Mouse (Mus musculus) left cerebral cortex, postnatal 4 days (tissue): ENCODE measurements around the gene Cysrt1. TPM values are rescaled to one million over a fixed set of nuclear protein-coding genes. Genes with fewer than 3 reads are reported as not detected.
"Not testable (repeated sequence)": the region's sequence is repeated elsewhere in the genome, so short reads cannot be mapped to it uniquely, and the experiment has no call there.

ENCODE experiments used
- DNase-seq: peaks from one replicate; pipeline ENCODE4 v3.0.0-alpha.2; 2022
- intact Hi-C: fragments of 180-260 bp; cut with DNase I; formaldehyde crosslinking; loops from one replicate; pipeline ENCODE4 v1.15.1; 2025
- total RNA-seq, 2 experiments: library from RNA; stranded (reverse); gene quantifications; 2 replicates each; pipeline ENCODE4 v1.2.3; 2021

The Cysrt1 gene
- total RNA-seq, 2 experiments from 2014 or later, result not detected

DNA sequence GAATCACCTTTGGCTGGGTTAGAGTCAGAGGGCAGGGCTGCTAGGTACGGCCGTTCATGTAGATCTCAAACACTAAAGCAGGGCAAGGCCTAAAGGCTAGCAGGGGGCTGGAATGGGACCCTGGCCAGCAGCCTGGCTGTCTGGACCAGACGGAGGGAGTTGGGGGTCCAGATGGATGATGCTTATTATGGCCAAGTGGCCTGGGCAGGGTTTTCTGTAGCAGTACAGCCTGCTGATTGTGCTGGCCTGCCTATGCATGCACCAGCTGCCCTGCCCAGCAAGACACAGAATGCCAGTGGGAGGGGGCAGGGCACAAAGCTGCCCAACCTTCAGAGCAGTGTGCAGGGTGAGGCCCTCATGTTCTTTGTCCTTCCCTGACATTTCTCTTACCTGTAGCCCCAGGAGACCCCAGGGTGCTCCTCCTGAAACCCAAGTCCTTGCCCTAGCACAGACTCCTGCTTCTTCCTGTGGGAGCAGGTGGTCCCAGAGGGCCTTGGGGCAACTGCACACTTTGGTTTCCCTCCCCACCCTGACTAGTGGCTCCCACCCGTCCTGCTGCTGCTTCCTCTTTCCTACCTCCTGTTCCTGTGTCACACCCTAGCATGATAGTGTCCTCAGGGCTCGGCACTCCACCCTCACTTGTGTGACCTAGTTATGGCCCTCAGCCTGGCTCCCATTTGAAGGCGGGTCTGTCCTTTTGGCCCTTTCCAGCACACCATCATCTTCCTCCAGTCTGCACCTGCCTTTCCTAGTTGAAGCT, 23.8 kb upstream of the Cysrt1 start:
- DNase-seq, result peak; percentile 95
- intact Hi-C loops, result no loop called here

DNA sequence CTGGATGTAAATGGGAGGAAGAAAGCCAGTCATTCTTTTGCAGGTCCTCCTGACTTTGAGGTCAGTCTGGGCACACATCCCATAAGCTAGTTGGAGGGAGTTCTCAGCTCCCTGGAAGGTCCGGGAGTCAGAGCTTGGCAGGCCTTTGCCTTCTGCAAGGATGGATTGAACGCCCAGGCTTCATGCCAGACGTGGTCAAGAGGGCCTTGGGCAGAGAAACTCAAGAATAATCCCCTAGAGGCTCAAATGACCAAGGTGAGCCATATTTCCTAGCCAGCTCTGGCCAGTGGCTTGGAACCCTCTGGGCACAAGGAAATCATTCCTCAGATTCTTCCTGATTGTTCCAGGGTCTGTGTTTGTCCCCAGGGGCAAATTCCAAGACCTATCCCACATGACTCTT, 22.6 kb upstream of the Cysrt1 start:
- intact Hi-C loops, result no loop called here
- DNase-seq, result peak; percentile 80

DNA sequence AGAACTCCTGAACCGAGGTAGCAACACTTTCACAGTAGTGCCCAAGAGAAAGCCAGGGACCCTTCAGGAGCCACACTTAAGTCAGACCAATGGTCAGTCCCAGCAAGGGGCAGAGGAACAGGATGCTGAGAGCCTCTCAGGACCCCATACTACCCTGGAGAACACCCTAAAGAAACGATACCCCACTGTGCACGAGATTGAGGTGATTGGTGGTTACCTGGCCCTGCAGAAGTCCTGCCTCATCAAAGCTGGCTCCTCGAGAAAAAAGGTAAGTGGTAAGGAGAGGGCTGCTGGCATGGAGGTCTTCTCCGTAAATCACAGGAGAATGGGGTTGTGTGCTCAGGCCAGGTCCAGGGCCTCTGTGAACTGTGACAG, 22.0 kb upstream of the Cysrt1 start:
- DNase-seq, result no peak
- intact Hi-C loops, result no loop called here

DNA sequence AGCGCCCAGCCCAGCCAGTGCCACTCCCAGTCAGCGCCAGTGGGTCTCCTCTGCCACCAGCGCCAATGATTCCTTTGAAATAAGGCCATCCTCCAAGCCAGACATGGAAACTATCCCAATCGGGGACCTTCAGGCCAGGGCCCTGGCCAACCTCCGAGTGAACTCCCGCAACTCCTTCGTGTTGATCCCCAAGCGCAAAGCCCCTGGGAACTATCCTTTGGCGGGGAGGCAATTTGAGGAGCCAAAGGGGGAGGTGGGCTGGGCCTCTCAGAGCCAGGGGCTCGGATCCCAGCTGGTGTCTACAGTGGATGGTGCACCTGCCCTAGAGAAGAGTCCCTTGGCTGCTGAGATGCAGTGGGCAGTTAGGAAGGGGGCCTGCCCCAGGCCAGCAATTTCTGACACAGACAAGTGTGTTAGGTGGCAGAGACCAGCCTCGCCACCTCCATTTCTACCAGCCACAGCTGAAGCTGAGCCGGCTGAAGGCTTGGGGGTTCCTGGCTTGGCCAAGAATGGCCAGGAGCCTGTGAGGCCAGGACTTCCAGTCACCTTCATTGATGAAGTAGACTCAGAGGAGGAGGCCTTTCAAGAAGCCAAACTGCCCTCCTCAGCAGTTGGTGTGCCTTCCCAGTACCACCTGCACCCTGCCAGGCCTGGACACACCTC, 21.5 kb upstream of the Cysrt1 start:
- peak; percentile 75 for DNase-seq
- intact Hi-C loops, result no loop called here

DNA sequence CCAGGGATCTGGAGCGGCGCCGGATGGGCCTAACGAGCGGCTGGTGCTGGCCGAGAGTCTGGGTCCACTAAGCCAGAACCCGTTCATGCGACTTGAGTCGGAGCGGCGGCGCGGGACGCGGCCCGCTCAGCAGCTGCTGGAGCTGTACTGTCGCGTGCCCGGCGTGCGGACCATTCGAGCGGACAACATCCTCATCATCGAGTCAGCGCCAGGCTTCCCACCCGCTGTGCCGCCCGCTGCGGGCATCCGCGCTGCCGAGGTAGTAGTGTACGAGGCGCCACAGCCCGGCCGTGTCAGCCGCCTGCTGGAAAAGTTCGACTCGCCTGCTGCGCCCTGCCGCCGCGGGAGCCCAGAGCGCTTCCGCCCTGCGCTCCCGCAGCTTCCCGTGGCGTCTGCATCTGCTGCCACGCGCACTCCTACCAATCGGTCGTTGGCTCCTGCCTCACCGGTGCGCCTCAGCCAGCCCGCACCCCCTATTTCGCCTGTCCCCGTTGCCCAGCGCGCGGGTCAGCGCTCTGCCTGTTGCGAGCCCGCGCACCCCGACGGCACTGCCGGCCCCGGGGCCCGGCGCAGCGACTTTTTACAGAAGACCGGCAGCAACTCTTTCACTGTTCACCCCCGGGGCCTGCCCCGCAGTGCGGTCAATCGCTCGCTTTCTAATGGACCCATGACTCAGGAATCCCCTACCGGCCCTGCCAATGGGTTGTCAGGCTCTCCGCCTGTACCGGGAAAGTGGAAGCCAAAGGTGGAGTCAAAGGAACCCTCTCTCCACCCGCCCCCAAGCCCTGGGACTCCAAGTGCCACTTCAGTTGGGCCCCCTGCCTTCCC, 20.8 kb upstream of the Cysrt1 start:
- intact Hi-C loops, result no loop called here
- DNase-seq, result peak; percentile 82

DNA sequence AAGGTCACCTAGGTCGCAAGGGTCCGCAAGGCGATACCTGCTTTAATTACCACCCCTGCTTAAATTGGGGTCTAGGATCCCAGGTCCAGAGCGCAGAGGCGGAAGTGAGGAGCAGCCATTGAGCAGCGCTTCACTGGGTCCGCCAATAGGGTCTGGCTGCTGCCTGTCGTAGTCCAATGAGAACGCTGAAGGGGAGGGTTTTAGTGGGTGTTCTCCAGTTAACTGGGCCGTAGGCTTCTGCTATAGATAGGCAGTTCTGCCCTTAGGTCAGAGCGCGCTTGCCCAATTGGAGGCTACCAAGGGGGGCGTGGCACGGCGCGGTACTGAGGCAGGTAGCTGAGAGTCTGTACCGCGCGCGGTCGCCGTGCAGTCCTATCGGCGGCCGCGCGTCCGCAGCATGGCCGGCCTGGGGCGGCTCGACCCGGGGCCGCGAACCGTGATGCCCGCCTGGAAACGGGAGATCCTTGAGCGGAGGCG, 20.1 kb upstream of the Cysrt1 start, which contains the start of gene Tprn:
Gene Tprn (plus strand): TSS at position 328 of the 477 bp plus-strand sequence.
- intact Hi-C loops, result no loop called here
- DNase-seq, result peak; percentile 97

DNA sequence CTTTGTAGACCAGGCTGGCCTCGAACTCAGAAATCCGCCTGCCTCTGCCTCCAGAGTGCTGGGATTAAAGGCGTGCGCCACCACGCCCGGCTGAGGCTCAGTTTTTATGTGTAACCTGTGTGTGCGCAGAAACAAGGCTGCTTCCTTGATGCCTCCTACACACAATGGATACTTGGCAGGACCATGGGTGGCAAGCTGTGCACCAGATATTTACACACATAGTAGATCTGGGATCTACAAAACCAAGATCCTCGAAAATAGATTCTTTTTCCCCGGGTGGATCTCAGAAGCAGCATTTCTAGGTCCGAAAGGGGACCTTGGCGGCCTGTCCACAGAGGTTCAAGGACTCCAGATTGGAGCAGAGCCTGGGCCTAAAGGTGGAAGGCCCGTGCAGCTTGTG, 19.6 kb upstream of the Cysrt1 start:
- intact Hi-C loops, result no loop called here

DNA sequence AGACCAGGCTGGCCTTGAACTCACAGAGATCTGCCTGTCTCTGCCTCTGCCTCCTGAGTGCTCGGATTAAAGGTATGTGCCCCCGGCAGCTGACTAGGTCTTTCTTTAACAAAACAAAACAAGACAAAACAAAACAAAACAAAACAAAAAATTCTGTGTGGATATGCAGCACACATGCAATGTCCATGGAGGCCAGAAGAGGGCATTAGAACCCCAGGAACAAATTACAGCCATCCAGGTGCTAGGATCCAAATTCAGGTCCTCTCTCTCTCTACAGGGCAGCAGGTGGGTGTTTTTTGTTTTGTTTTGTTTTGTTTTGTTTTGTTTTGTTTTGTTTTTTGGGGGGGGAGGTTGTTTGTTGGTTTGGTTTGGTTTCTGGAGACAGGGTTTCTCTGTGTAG, 16.6 kb upstream of the Cysrt1 start:
- intact Hi-C loops, result loop anchor here (5.0 kb wide), 2 partner anchors 37 to 62 kb away; partner anchors contain the start of genes Tor4a and Tubb4b
- DNase-seq, result no peak

More for the DNA sequence above, 19.6 kb upstream of the Cysrt1 start:
- DNase-seq, result no peak

DNA sequence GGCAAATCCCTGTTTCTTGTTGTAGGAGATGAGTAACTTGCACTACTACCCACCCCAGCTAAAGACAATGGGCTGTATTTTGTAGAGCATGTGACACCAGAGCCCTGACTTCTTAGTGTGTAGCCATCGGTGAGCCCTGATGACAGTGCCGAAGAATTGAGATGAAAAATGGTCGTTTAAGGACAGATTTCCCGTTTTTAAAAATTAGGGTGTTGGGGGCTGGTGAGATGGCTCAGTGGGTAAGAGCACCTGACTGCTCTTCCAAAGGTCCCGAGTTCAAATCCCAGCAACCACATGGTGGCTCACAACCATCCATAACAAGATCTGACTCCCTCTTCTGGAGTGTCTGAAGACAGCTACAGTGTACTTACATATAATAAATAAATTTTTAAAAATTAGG, 15.0 kb upstream of the Cysrt1 start:
- intact Hi-C loops, result loop anchor here (5.0 kb wide), 2 partner anchors 35 to 60 kb away; partner anchors contain the start of genes Tor4a and Tubb4b
- not testable (repeated sequence) for DNase-seq

DNA sequence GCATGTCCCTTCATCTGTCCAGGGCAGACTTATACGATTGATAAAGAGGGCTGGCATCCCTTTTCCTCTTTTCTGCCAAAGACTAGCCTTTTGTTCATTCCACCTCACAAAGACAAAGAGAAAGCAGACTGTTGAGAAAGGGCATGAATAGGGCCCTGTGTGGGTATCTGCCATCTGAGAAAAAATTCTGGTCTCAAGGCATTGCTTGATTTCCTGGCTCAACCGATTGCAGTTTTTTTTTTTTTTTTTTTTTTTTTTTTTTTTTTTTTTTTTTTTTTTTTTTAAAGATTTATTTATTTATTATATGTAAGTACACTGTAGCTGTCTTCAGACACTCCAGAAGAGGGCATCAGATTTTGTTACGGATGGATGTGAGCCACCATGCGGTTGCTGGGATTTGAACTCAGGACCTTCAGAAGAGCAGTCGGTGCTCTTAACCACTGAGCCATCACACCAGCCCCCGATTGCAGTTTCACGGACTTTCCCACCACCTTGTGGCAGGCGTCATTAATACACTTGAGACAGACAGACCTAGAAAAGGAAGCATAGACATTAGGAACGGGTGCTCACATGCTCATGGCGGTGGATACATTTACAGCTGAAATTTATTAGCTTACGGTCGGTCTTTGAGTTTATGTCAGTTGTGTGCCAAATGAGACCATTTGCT, 14.3 kb upstream of the Cysrt1 start:
- intact Hi-C loops, result loop anchor here (5.0 kb wide), 2 partner anchors 34 to 59 kb away; partner anchors contain the start of genes Tor4a and Tubb4b
- not testable (repeated sequence) for DNase-seq

DNA sequence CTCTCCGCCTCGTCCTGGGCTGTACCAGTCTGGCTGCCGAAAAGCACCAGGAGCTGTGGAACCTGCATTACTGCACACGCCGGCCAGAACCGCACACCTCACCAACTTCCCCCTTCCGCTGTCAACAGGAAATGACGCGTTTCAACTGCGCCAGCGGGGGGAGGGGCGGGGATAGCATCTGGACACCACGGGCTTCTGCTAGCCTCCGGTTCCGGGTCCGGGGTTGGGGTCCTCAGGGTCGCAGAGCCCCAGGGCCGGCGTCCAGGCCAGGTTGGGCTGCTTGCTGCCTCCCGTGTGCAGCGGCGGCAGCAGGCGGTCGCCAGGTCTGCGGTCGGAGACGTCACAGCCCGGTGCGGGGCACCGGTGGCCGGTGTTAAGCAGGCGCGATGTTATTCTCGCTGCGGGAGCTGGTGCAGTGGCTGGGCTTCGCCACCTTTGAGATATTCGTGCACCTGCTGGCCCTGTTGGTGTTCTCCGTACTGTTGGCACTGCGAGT, 13.1 kb upstream of the Cysrt1 start, which contains the start of gene Tmem203:
Gene Tmem203 (plus strand): TSS at position 156 of the 496 bp plus-strand sequence.
- peak; percentile 91 for DNase-seq
- intact Hi-C loops, result loop anchor here (5.0 kb wide), 2 partner anchors 33 to 58 kb away; partner anchors contain the start of genes Tor4a and Tubb4b

DNA sequence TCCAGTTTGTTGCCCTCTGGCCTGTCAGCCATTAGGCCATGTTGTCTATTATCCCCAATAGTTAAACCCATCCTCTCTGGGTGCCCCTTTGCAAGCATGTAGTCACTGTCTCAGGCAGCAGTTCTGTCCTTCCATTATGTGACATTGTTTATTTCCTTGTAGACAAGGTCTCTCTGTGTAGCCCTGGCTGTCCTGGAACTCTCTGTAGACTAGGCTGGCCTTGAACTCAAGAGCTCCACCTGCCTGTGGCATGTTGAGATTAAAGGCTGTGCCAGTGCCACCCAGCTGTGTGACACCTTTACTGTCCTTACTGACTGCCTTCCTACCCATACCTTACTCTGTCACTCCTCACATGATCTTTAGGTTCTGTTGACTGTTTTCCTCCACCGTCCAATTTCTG, 10.1 kb upstream of the Cysrt1 start:
- intact Hi-C loops, result no loop called here
- DNase-seq, result no peak

DNA sequence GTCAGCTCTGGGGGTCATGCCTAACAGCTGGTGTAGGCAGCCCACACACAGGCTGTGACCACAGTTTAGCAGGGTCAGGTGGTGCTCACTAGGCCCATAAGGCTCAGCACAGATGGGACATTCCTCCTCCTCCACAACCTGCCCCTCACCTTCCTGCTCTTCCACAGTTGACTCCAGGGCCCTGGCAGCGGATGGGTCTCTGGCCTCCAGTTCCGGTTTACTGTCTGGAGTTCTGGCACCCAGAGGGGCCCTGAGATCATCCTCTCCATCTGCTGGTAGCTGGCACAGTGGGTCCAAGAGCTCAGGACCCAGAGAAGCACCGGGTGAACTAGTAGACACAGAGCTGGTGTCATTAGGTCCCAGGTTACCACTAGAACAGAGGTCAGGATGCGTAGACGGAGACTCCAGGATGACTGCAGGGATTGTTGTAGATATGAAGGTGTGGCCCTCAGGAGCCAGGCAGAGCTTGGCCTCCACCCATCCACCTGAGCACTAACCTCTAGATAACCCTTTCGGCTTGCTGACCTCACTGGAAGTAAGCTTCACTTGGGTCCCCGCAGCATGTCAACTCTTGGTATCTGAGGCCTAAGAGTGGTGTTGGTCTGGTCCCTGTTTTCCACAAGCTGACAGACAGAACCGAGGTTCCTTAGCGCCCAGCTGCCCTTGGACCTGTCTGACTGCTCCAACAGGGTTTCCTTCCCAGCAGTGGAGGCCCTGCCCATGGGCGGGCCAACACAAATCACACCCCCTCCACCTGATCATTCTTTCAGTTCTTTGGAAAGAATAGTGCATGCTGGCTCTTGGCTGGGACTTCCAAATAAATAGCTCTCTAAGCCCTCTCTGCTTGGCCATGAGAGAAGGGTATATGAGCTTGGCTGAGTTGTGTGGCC, 4.2 kb upstream of the Cysrt1 start, which contains the start of gene AL732309.1:
Gene AL732309.1 (minus strand): TSS at position 681 of the 890 bp plus-strand sequence.
- intact Hi-C loops, result no loop called here
- no peak for DNase-seq

DNA sequence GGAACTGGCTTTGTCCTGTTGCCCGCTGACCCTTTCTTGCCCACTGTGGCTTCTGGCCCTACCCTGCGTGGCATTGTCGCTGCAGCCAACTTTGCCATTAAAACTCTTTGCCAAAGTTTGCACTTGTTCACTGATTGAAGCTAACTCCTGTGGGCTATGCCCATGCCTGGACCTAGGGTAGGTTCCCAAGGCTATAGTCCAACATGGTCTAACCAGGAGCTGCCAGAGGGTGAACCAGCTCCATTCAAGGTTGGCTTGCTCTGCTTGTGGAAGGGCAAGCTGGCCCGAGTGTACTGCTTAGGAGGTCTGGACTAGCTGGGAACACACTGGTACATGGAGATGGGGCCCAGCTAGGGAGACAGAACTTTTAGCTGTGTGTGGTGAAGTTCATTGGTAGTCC, 1.9 kb upstream of the Cysrt1 start:
- intact Hi-C loops, result no loop called here
- no peak for DNase-seq

DNA sequence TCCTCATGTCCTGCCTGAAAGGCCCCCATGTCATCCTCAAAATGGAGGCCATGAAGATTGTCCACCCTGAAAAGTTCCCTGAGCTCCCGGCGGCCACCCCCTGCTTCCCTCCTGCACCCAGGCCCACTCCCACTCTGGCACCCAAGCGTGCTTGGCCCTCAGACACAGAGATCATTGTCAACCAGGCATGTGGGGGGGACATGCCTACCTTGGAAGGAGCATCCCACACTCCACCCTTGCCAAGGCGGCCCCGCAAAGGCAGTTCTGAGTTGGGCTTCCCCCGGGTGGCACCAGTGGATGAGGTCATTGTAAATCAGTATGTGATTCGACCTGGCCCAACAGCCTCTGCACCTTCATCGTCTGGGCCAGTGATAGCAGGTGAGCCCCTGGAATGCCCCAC, 1.1 kb upstream of the Cysrt1 start:
- intact Hi-C loops, result no loop called here
- DNase-seq, result no peak

DNA sequence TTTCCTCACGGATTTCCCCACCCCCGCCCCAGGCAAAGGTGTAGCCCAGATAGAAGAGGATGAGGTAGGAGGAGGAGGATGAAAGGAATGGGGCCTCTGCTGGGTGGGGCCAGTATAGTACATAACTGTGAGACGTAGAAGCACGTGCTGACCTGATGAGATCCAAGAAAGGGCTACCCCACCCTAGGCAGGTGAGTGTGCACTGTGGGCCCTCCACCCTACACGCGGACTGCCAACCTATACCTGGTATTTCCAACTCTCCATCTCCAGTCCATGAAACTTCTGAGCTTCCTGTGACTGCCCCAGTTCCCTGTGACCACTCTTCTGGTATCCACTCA, 845 bp downstream of the Cysrt1 start:
- intact Hi-C loops, result no loop called here
- no peak for DNase-seq

DNA sequence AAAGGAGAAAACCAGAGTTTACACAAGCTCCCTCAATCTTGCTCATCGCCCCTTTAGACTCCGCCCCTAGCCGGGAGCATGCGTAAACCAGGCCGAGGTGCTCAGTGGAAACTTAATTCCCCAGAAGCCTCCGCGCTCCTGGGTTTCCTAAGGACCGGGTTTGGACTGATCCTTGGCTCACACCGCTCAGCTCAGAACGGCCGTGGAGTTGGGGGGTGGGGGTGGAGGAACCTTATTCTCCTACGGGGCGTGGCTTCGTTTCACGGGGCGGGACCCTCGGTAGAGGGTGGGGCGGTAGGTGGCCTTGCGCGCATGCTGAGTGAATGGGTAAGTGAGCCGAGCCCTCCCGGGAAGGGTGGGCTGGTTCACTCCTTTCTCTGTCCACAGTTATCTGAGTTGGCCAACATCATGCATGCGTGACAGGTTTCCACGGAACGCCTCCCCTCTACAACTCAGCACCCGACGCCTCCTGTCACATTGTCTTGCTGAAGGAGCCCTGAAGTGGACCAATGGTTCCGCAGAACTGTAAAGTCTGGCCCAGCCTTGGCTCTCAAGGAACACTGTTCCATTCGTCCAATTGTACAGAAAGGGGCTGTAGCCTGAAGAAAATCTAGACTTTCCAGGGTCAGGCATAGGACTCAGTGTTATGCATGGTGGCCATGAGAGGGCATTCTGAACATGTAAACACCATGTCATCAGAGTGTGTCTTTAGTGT, 1.4 kb downstream of the Cysrt1 start:
- intact Hi-C loops, result no loop called here
- peak; percentile 61 for DNase-seq

DNA sequence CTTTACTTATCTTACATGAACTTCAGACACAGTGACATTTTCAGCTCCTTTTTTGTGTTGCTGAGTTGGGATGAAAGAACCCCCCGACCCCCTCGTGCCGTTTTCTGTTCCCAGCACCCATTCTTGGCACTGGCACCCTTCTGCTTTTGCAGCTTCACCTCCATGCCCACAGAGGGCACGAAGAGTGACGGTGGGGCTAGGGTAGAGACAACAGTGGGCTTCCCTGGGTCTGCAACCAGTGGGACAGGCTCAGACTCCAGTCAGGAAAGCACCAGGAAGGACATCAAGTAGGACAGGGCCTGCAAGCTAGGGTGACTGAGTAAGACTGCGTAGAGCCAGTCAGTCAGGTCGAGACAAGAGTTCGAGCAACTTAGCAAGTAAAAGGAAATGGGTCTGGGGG, 1.9 kb downstream of the Cysrt1 start:
- DNase-seq, result no peak
- intact Hi-C loops, result no loop called here
